Mouse (Mus musculus) CH12.LX (cell line): ENCODE results near the gene Scfd2. TPM values are rescaled to one million over a fixed set of nuclear protein-coding genes. Genes with fewer than 3 reads are reported as not detected.

Experiments used
- DNase-seq: peaks from one replicate; pipeline ENCODE4 v3.0.0-alpha.2; 2013; ENCODE audit errors: extremely low read depth
- H3K27ac ChIP-seq: 2 replicates; pipeline ENCODE4 v1.5.1; 2012; ENCODE audit warnings: low read depth, mild to moderate bottlenecking, control low read depth, moderate library complexity; ENCODE audit not compliant: insufficient read depth
- H3K27me3 ChIP-seq: replicated peaks from 2 replicates; pipeline ENCODE3; 2012; ENCODE audit warnings: inconsistent platforms
- H3K36me3 ChIP-seq, 2 experiments: replicated peaks in 1 of 2; 2 replicates each; pipeline versions ENCODE3 to v1.6.1; 2012; ENCODE audit warnings: inconsistent platforms in 1 of 2, low read length in 1 of 2, mild to moderate bottlenecking in 1 of 2, mixed read lengths in 1 of 2, moderate library complexity in 1 of 2; ENCODE audit not compliant: control insufficient read depth in 1 of 2, insufficient read depth in 1 of 2
- H3K4me1 ChIP-seq, 2 experiments: 2 replicates each; pipeline ENCODE4 v1.6.1; 2012; ENCODE audit warnings: inconsistent platforms in 1 of 2, moderate library complexity in 1 of 2; ENCODE audit not compliant: insufficient read depth in 2 of 2, control insufficient read depth in 1 of 2
- H3K4me2 ChIP-seq: 2 replicates; pipeline ENCODE4 v1.6.1; 2012; ENCODE audit warnings: low read depth, mild to moderate bottlenecking, control low read depth; ENCODE audit not compliant: poor library complexity, insufficient read depth, severe bottlenecking
- H3K4me3 ChIP-seq, 3 experiments: fragments of 150-350 bp in 1 of 3; sonication (generic) in 1 of 3; replicated peaks in 1 of 3; 2 replicates each; pipeline versions ENCODE3 to v1.5.1; 2011 to 2012; ENCODE audit warnings: low read depth in 2 of 3, low read length in 2 of 3, mild to moderate bottlenecking in 2 of 3, moderate library complexity in 2 of 3, control low read depth in 1 of 3, improper control_type of control experiment in 1 of 3, inconsistent platforms in 1 of 3, mixed read lengths in 1 of 3; ENCODE audit not compliant: poor library complexity in 1 of 3
- H3K79me2 ChIP-seq: replicated peaks from 2 replicates; pipeline ENCODE4 v1.6.1; 2012; ENCODE audit warnings: mild to moderate bottlenecking, moderate library complexity; ENCODE audit not compliant: control insufficient read depth, poor library complexity, insufficient read depth, severe bottlenecking; ENCODE audit errors: extremely low read depth
- H3K9ac ChIP-seq: 2 replicates; pipeline ENCODE4 v1.6.1; 2012; ENCODE audit warnings: low read depth, mild to moderate bottlenecking, control low read depth, moderate library complexity; ENCODE audit not compliant: insufficient read depth
- H3K9me3 ChIP-seq: replicated peaks from 2 replicates; pipeline ENCODE3; 2012; ENCODE audit warnings: low read length, inconsistent platforms, mixed read lengths
- BHLHE40 ChIP-seq: IDR thresholded peaks from 2 replicates; pipeline ENCODE4 v1.6.1; 2011; ENCODE audit warnings: mild to moderate bottlenecking, low read depth, low read length, improper control_type of control experiment
- CHD1 ChIP-seq: IDR thresholded peaks from 2 replicates; pipeline ENCODE4 v1.6.1; 2012; ENCODE audit warnings: low read depth, low read length, improper control_type of control experiment, inconsistent platforms
- CHD2 ChIP-seq: IDR thresholded peaks from 2 replicates; pipeline ENCODE4 v1.6.1; 2011; ENCODE audit warnings: low read length, improper control_type of control experiment
- CTCF ChIP-seq, 2 experiments: IDR thresholded peaks in 1 of 2; conservative IDR thresholded peaks in 1 of 2; 2 replicates each; pipeline ENCODE4 v1.5.1; 2011 to 2012; ENCODE audit warnings: low read depth in 2 of 2, low read length in 2 of 2, improper control_type of control experiment in 1 of 2, inconsistent platforms in 1 of 2, mild to moderate bottlenecking in 1 of 2, moderate library complexity in 1 of 2
- E2F4 ChIP-seq: IDR thresholded peaks from 2 replicates; pipeline ENCODE4 v1.6.1; 2011; ENCODE audit warnings: low read depth, low read length, improper control_type of control experiment; ENCODE audit not compliant: insufficient replicate concordance
- ELF1 ChIP-seq: IDR thresholded peaks from 2 replicates; pipeline ENCODE4 v1.6.1; 2014; ENCODE audit warnings: low read depth, mild to moderate bottlenecking, inconsistent platforms, low read length, improper control_type of control experiment
- EP300 ChIP-seq: IDR thresholded peaks from 2 replicates; pipeline ENCODE4 v1.6.1; 2011; ENCODE audit warnings: low read length, improper control_type of control experiment
- ETS1 ChIP-seq: conservative IDR thresholded peaks from 2 replicates; pipeline ENCODE4 v1.6.1; 2012; ENCODE audit warnings: low read depth, mild to moderate bottlenecking, inconsistent platforms, low read length, improper control_type of control experiment, moderate library complexity
- KAT2A ChIP-seq: IDR thresholded peaks from 2 replicates; pipeline ENCODE4 v1.6.1; 2012; ENCODE audit warnings: low read length, improper control_type of control experiment, inconsistent platforms; ENCODE audit not compliant: insufficient replicate concordance
- MAFK ChIP-seq: IDR thresholded peaks from 2 replicates; pipeline ENCODE4 v1.6.1; 2011; ENCODE audit warnings: low read length, improper control_type of control experiment; ENCODE audit not compliant: insufficient replicate concordance
- MAX ChIP-seq: IDR thresholded peaks from 2 replicates; pipeline ENCODE4 v1.6.1; 2011; ENCODE audit warnings: low read length, improper control_type of control experiment
- MAZ ChIP-seq: IDR thresholded peaks from 2 replicates; pipeline ENCODE4 v1.6.1; 2012; ENCODE audit warnings: low read depth, mild to moderate bottlenecking, inconsistent platforms, low read length, improper control_type of control experiment, moderate library complexity
- MYC ChIP-seq: IDR thresholded peaks from 2 replicates; pipeline ENCODE4 v1.6.1; 2011; ENCODE audit warnings: low read depth, mild to moderate bottlenecking, improper control_type of control experiment, low read length
- NELFE ChIP-seq: IDR thresholded peaks from 2 replicates; pipeline ENCODE4 v1.6.1; 2011; ENCODE audit warnings: low read depth, low read length, improper control_type of control experiment
- NRF1 ChIP-seq: IDR thresholded peaks from 2 replicates; pipeline ENCODE4 v1.6.1; 2014; ENCODE audit warnings: low read depth, mild to moderate bottlenecking, inconsistent platforms, low read length, improper control_type of control experiment, moderate library complexity
- PAX5 ChIP-seq: IDR thresholded peaks from 2 replicates; pipeline ENCODE4 v1.6.1; 2012; ENCODE audit warnings: low read length, inconsistent platforms, mixed read lengths
- POLR2A ChIP-seq: IDR thresholded peaks from 2 replicates; pipeline ENCODE4 v1.6.1; 2011; ENCODE audit warnings: low read depth, mild to moderate bottlenecking, improper control_type of control experiment, low read length
- POLR2AphosphoS2 ChIP-seq: IDR thresholded peaks from 2 replicates; pipeline ENCODE4 v1.6.1; 2011; ENCODE audit warnings: low read depth, low read length, improper control_type of control experiment
- RAD21 ChIP-seq: IDR thresholded peaks from 2 replicates; pipeline ENCODE4 v1.6.1; 2011; ENCODE audit warnings: low read depth, mild to moderate bottlenecking, low read length, improper control_type of control experiment, moderate library complexity
- SIN3A ChIP-seq: IDR thresholded peaks from 2 replicates; pipeline ENCODE4 v1.6.1; 2012; ENCODE audit warnings: low read length, improper control_type of control experiment, inconsistent platforms
- SMC3 ChIP-seq: IDR thresholded peaks from 2 replicates; pipeline ENCODE4 v1.6.1; 2011; ENCODE audit warnings: low read depth, low read length, improper control_type of control experiment
- TBP ChIP-seq: conservative IDR thresholded peaks from 2 replicates; pipeline ENCODE4 v1.6.1; 2011; ENCODE audit warnings: low read depth, low read length, improper control_type of control experiment
- TCF12 ChIP-seq: IDR thresholded peaks from 2 replicates; pipeline ENCODE4 v1.6.1; 2014; ENCODE audit warnings: low read depth, mild to moderate bottlenecking, inconsistent platforms, low read length, improper control_type of control experiment
- UBTF ChIP-seq: IDR thresholded peaks from 2 replicates; pipeline ENCODE4 v1.6.1; 2012; ENCODE audit warnings: low read depth, mild to moderate bottlenecking, inconsistent platforms, low read length, improper control_type of control experiment, moderate library complexity
- USF2 ChIP-seq: conservative IDR thresholded peaks from 2 replicates; pipeline ENCODE4 v1.6.1; 2011; ENCODE audit warnings: low read depth, low read length, improper control_type of control experiment
- ZKSCAN1 ChIP-seq: IDR thresholded peaks from 2 replicates; pipeline ENCODE4 v1.6.1; 2012; ENCODE audit warnings: low read depth, inconsistent platforms, low read length, improper control_type of control experiment, borderline replicate concordance
- ZMIZ1 ChIP-seq: IDR thresholded peaks from 2 replicates; pipeline ENCODE4 v1.6.1; 2012; ENCODE audit warnings: low read depth, mild to moderate bottlenecking, inconsistent platforms, low read length, improper control_type of control experiment
- ZNF384 ChIP-seq: IDR thresholded peaks from 2 replicates; pipeline ENCODE4 v1.6.1; 2012; ENCODE audit warnings: low read depth, low read length, improper control_type of control experiment, inconsistent platforms
- dilution Hi-C: fragments of 300-500 bp; cut with MboI; formaldehyde crosslinking; loops from 2 replicates; pipeline ENCODE4 v1.14.3; 2020; ENCODE audit warnings: low sequenced_read_pairs; ENCODE audit not compliant: extremely low pct_unique_long_range_greater_than_20kb, extremely low pct_ligation_motif_present
- in situ Hi-C: fragments of 300-500 bp; cut with MboI; formaldehyde crosslinking; loops from 3 replicates; pipeline ENCODE4 v1.14.3; 2019; ENCODE audit warnings: low sequenced_read_pairs, low pct_ligation_motif_present, low pct_unique_long_range_greater_than_20kb, mixed read lengths
- polyA plus RNA-seq: library from polyadenylated mRNA; unstranded; fragments of >175 nt; gene quantifications from 2 replicates; pipeline ENCODE4 v1.2.1, GENCODE M21; 2012; ENCODE audit warnings: low read depth; ENCODE audit not compliant: insufficient read length
- total RNA-seq, 2 experiments: library from RNA; depleted of rRNA; stranded (reverse); fragments of 300-350 nt in 1 of 2; fragments of >200 nt in 1 of 2; gene quantifications; 2 replicates each; pipeline ENCODE4 v1.2.3; 2012 to 2014

Scfd2 gene
- total and polyA plus RNA-seq, 3 experiments: 13.2 to 18.0 (median 14.4) TPM

- no peak within 1 kb of the TSS for H3K27ac ChIP-seq
- dilution Hi-C loops: no loop called here
Measured at GRCm38 (mm10) chr5:74194841-74195613, 336.5 kb downstream of the Scfd2 start, which contains the start of gene Rasl11b. TSS of gene Rasl11b (plus strand) at chr5:74195286.

GRCm38 (mm10) chr5:74194027-74194840 lies 337.3 kb downstream of the Scfd2 start:
- H3K9ac ChIP-seq: no peak overlapping the region
- no peaks in the 10 kb centered on the region for H3K27me3 ChIP-seq
- H3K9me3 ChIP-seq: no peaks in the 10 kb centered on the region
- peak overlapping the region in 1 of 3 experiments; percentile 75 for H3K4me3 ChIP-seq
- dilution Hi-C loops: no loop called here
- peaks cover 0 to 20% of the 10 kb centered on the region in 2 experiments for H3K36me3 ChIP-seq
- H3K4me1 ChIP-seq: peaks cover 6 to 51% of the 10 kb centered on the region in 2 experiments
- no peaks in the 10 kb centered on the region for H3K79me2 ChIP-seq
- H3K27ac ChIP-seq: no peak overlapping the region
- no peak for DNase-seq
- H3K4me2 ChIP-seq: peak overlapping the region; percentile 88
- TF ChIP-seq UBTF (no peak), RAD21 (no peak), CHD1 (no peak), PAX5 (no peak), E2F4 (no peak), ZKSCAN1 (no peak), TCF12 (no peak), MAFK (no peak), SMC3 (no peak), CTCF (conservative IDR thresholded peaks at IDR 0.05 in 1 of 2, IDR thresholded peaks at IDR 0.05 in 1 of 2; ENCODE audit: low read depth in 2 of 2, low read length in 2 of 2) (no peak), CHD2 (no peak), NRF1 (no peak), EP300 (no peak), TBP (no peak), BHLHE40 (no peak), POLR2AphosphoS2 (no peak), MAX (no peak), ETS1 (no peak), KAT2A (no peak)
- TF ChIP-seq, all 38 proteins: peak for 0
- in situ Hi-C loops: no loop called here

More at GRCm38 (mm10) chr5:74194841-74195613, 336.5 kb downstream of the Scfd2 start, which contains the start of gene Rasl11b:
- H3K4me3 ChIP-seq: peak within 1 kb of the TSS; percentile 44 to 75 (median 66)
- no peaks in the 10 kb centered on the region for H3K27me3 ChIP-seq
- peak within 1 kb of the TSS; percentile 27; the same call in 1 of the 2 replicates for H3K9ac ChIP-seq
- peak within 1 kb of the TSS; percentile 88 for H3K4me2 ChIP-seq
- peaks cover 6 to 57% of the 10 kb centered on the region in 2 experiments for H3K4me1 ChIP-seq
- H3K36me3 ChIP-seq: peaks cover 0 to 26% of the 10 kb centered on the region in 2 experiments
- TF ChIP-seq ZNF384 (no peak), MYC (0 out of 2 replicates have a peak, but pooled peaks have one; percentile 16), ZMIZ1 (peak; percentile 38; the same call in 1 of the 2 replicates), NRF1 (peak; percentile 5; the same call in 1 of the 2 replicates), TCF12 (peak; percentile 49; the same call in 1 of the 2 replicates), NELFE (peak; percentile 68), MAZ (no peak), EP300 (no peak), POLR2A (peak; percentile 81), CTCF (conservative IDR thresholded peaks at IDR 0.05 in 1 of 2, IDR thresholded peaks at IDR 0.05 in 1 of 2; ENCODE audit: low read depth in 2 of 2, low read length in 2 of 2) (peak in 1 of 2 experiments; percentile 9; a peak in 1 of 4 replicates), USF2 (no peak), SIN3A (0 out of 2 replicates have a peak, but pooled peaks have one; percentile 6), TBP (peak; percentile 66), MAX (peak; percentile 63; the same call in 1 of the 2 replicates), ELF1 (0 out of 2 replicates have a peak, but pooled peaks have one; percentile 6)
- H3K9me3 ChIP-seq: no peaks in the 10 kb centered on the region
- peak; percentile 82 for DNase-seq
- H3K79me2 ChIP-seq: no peaks in the 10 kb centered on the region
- in situ Hi-C loops: no loop called here
